Mouse (Mus musculus): Measurements from ENCODE around the gene Hps1.

Gene Hps1

GRCm38 (mm10) chr19:42717668-42718067, 62.1 kb downstream of the Hps1 start:
- DNase-seq (ENCODE audit: low spot score), result no peak

GRCm38 (mm10) chr19:42716507-42716906, 63.3 kb downstream of the Hps1 start:
- DNase-seq (ENCODE audit: low spot score), result no peak

- peak; percentile 63 for DNase-seq (ENCODE audit: low spot score)
Observed at GRCm38 (mm10) chr19:42713770-42714169, 66.0 kb downstream of the Hps1 start.
